Mouse (Mus musculus) embryo, embryonic 9.5 days (tissue): Measurements from ENCODE around the gene Cux1.

Experiments
- DNase-seq: peaks from one replicate; pipeline ENCODE4 v3.0.0-alpha.2; 2017; ENCODE audit errors: extremely low spot score

The Cux1 gene

DNA sequence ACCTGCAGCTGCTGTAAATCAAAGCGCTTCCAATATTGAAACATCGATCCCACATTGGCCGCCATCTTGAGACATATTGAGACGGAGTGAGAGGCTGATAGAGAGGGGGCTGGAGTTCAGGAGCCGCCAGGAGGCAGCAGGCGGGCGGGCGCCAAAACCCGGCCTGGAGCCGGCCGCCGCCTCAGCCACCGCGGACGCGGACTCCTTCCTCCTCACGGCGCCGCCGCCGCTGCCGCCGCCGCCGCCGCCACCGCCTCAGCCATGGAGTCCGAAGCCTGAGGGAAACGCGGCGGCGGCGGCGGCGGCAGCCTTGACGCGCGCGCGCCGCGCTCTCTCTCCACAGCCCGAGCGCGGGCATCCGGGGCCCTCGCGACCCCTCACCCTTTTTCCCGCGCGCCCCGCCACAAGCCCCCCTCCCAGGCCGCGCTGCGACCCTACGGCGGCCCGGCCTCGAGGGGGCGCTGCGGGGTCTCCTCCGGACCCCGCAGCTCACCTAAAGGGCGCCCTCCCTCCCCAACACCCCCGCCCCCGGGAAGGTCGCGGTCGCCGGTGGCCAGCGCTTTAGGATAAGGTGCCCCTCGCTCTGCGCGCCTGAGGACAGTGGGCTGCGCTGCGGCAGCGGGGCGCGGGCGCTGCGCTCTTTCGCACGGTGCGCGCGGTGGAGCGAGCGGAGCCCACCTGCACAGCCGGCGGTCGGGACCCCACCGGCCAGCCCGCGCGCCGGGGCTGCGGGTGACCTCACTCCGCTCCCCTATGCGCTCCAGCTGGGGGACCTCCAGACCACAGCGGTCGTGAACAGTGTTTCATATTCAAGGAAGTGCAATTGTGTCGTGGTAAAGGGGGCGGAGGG lies at the start of gene Cux1:
Gene Cux1 (minus strand): TSS at position 315 of the 850 bp plus-strand sequence.
- peak; percentile 88 for DNase-seq

DNA sequence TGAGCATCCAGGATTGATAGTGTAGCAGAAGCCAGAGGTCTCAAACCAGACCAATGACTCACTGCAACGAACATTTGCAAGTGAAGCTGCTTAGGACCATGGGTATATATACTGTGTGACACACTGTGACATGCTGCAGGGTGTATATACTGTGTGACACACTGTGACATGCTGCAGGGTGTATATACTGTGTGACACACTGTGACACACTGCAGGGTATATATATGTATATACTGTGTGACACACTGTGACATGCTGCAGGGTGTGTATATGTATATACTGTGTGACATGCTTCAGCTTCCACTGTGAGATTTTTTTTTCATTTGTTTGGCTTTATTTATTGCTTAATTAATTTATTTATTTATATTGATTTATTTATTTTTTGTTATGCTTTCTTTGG lies 45.1 kb upstream of the Cux1 start:
- DNase-seq = no peak

DNA sequence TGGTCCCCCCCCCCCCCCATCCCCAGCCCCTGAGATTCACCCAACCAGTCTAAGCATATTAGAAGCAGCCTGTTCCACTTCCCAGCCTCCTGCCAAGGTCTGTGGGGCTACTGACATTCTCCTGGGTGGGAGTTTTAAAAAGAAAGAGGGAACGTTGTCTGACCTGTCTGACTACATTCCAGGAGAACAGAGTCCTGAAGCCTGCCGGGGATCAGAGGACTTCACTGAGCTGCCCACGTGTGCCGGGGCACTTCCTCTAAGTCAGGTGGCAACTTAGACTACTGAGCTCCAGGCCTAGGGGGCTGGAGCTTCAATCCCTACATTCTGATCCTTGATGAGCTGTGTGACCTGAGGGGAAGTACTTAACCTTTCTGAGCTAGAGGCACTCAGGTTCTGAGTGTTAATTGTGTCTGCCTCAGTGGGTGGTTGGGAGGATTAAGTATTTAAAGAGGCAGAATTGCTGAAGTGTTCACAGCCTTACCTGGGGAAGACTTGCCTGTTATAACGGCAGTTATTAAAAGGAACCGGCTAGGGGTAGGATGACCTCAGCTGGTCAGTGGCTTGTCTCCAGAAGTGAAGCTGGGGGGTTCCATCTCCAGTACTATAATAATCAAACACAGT lies 41.6 kb upstream of the Cux1 start:
- no peak for DNase-seq

DNA sequence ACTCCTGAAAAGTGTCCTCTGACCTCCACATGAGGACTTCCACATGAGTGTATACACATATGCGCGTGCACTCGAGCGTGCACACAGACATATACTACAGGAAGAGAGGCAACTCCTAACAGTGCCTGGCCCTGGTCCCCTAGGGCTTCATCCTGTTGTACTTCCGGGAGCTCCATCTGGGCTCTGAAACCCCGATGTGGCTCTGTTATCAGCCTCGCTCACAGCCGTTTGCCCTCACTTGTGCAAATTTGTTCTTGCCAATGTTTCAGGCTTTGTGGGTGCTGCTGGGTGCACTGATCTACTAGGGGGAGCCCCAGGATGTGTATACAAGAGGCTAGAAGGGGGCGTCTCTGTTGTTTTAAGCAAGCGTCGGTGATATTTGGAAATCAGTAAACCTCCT lies 37.9 kb upstream of the Cux1 start:
- no peak for DNase-seq

DNA sequence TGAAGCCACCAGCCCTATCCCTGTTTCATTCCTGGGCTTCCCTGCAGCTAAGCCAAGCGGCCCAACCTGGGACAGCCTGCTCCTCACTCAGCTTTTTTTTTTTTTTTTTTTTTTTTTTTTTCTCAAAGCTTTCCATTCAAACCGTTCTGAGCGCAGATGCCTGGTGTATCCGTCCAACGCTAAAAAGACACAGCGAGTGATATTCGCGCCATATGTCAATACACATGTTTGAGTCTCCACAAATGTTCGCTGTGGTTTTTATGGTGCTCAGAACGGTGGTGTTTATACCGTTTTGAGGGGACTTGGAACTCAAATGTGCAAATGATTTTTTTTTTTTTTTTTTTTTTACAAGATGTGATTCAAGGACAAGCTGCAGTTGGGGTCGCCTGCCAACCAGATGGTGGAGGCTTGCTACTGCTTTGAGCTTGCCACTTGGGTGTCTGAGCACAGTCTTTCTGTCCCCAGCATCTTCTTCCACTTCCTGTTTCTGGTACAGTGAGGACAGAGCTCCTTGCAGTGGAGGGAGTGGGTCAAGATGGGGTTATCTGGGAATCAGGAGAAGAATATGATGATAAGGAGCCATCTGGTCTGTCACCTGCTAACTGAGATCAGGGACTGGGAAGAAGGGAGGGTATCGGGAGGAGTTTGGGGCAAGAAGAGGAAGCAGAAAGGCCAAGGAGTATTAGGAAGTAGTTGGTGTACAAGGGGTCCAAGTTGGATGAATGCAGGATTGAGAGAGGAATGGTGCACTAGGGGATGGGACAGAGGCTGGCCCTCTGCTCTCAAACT lies 36.1 kb upstream of the Cux1 start:
- DNase-seq = no peak

DNA sequence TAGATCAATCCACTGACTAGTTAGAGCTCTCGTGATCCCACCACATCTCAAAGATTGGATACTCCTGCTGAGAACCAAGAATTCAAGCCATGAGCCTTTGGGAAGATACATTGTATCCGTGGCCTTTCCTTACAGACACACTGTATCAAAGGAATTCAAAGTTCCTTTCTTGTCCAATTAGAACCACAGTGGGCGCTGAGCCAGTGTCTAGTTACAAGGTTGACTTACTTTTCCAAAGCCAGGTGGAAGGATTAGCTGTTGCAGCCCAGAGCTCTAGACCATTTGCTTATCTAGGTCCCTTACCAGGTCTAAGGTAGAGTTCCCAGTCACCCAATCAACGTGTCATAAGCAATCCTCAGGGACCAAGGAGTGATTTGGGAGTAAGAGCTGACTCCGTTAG lies 33.2 kb upstream of the Cux1 start:
- DNase-seq = no peak

DNA sequence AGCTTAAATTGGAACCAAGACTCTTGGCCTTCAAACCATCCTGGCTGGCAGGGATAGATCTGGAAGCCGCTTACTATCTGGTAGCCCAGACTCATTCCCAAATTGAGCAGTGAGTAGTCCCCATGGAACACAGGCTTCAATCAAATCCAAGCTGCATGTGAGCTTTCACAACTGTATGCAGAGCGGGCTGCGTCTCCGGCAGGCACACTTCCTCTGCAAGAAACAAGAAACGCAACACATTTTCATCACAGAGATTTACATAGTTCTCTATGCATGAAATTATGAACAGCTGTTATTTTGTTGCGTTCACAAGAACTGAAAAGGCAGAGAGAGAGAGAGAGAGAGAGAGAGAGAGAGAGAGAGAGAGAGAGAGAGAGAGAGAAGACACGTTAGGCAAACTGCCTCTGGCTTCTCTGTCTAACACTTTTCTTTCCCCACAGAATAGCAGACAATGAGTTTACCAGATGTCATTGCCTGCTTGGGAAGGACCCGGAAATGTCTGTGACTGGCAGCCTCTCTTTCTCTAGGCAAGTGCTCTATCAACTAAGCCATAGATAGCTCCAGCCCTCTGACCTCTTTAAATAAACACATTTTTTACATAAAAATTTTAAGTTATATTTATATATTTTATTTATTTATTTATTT lies 27.7 kb upstream of the Cux1 start:
- no peak for DNase-seq

DNA sequence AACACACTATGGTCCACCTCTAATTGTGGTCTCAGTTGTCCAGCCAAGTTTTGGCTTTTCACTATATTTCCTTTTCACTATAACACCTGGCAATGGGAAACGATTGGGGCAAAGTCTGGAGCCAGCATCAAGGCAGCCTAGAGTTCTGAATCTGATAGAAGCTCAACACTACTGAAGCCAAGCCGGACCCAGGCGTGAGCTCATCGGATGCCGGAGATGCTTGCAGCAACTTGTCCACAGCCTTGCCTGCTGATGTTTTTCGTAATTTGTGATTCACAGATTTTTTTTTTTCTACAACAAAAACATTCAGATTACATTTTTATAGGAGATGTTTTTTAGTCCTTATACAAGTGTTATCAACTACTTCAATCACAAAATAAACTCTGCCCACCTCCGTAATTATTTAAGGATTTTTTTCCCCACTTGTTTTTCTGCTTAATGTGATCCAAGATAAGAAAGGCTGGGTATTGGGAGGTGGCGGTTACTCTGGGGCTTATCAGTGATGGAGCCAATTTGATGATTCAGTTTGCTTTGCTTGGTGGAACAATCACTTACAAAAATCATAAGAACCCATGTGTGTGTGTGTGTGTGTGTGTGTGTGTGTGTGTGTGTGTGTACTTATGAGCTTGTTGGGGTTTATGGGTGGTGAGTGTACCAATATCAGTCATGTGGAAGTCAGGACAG lies 24.7 kb upstream of the Cux1 start:
- DNase-seq = no peak

DNA sequence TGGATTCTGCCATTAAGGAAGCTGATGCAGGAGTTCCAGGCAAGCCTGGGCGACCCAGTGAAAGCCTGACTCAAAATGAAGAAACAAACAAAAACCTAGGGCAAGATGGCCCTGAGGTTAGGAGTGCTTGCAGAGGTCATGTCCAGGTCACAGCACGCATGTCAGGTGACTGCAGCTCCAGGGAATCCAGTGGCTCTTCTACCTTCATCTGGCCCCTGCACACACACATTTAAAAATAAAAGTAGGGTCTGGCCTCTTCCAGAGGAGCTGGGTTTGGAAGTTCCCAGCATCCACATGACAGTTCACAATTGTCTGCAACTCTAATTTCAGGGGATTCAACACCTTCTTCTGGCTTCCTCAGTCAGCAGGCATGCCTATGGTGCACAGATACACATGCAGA lies 21.7 kb upstream of the Cux1 start:
- DNase-seq = no peak

DNA sequence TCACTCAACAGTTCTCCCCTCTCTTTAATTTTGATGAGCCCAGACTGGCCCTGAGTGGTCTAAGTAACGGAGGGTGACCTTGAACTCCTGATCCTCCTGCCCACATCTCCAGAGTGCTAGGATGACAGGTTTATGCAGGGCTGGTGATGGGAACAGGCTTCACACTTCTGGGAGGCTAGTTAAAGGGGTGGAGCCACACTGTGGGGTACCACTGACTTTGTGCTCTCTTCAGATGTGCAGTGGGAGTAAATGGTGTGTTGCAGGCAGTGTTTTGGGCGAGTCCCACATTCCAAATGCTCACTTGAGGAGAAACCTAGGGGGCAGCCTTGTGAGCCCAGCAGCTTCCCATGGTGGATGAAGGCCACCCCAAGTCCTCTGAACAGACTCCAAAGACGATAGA lies 21.2 kb upstream of the Cux1 start:
- no peak for DNase-seq

DNA sequence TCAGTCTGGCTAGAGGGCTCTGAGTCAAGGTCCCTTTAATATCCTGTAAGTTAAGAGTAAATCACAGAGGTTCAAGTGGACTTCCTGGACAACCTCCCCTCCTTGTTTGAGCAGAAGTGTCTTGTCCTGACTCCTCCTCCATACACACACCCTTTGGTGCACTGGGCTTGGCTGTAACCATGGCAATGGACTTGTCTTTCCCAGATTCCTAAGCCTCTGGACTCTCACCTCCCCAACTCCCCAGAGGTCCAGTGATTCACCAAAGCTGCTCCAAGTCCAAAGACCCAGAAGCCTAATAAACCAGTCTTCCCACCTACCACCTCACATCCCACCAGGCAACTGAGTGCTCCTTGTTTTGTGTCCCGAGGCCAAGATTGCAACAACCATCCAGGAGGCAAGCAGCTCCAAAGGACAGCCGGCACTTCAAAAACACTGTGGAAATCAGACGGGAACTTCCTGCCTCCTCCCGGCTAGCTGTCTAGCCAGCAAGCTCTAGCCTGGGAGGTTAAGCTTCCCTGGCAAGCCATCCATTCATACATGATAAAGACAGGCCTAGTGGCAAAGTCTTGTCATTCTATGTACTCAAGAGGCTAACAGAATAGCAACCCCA lies 17.5 kb upstream of the Cux1 start:
- no peak for DNase-seq

DNA sequence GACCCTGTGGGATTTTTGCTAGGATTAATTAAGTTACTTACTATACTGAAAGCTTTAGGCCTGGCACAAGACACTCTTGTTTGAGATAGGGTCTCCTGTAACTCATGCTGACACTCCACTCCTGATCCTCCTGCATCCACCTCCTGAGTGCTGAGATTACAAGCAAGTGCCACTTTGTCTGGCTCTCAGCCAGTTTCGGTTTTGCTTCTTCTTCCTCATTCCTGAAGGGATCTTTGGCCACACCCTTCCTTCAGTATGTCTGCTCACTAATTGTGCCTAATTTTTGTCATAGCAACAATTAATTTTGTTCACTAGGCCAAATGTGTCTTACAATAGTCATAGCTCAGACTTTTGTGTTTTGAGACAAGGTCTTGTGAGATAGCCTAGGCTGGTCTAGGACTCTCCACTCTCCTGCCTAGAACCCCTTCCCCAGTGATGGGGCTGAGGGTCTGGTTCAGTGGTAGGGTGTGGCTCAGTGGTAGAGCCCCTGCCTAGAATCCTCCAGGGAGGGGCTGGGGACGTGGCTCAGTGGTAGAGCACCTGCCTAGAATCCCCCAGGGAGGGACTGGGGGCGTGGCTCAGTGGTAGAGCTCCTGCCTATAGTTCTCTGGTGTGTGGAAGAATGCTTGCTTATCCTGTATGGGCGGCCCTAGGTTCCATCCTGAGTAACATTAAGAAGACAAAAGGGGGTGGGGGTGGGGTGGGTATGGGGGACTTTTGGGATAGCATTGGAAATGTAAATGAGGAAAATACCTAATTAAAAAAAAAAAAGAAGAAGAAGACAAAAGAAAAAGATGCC lies 16.6 kb upstream of the Cux1 start:
- DNase-seq = no peak

DNA sequence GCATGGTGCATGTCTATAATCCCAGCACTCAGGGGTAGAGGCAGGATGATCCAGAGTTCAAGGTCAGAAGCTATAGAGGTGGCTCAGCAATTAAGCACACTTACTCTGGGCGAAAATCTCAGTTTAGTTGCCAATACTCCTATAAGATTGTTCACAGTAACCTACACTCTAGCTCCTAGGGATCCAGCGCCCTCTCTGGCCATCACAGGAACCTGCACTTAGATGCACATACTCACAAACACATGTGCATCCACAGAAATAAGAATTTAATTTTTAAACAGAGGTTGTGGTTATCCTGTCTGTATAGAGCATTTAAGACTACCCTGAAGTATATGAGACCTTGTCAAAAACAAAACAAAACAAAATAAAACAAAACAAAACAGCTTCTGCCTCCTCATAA lies 16.0 kb upstream of the Cux1 start:
- no peak for DNase-seq

DNA sequence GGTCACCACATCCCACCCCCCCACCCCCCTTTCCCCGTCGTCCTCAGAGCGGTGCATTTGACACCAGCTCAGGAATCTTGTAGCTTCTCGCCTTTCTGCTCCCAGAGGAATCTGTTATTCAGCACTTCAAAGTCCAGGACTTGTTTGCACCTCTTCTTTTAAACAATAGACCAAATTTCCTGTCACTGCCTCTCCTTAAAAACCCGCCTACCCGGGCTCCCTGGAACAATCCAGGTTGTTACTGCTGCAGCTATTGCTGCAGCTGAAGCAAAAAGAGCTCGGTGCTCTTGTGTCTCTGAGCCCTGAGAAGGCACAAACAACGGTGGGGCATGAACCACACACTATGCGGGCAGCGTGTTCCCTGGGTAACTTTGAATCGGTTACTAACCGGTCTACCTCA lies 14.9 kb upstream of the Cux1 start:
- no peak for DNase-seq

DNA sequence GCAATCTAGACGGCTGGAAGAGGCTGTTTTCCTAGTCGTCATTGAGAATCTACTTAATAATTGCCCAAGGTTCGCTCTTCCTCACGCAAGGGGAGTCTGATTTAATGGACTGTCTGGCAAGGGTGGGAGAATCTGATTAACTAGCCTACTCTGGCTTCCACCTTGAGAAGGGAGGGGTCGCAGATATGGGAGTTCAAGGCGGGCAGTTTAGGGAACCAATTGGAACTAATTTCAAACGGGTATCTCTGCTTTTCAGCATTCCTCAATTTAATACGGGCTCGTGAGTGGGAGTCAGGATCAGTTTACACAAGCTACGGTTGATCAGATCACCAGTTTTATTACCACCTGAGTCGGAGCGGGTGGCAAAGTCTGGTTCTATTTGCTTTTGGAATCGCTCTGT lies 14.3 kb upstream of the Cux1 start:
- DNase-seq = no peak

DNA sequence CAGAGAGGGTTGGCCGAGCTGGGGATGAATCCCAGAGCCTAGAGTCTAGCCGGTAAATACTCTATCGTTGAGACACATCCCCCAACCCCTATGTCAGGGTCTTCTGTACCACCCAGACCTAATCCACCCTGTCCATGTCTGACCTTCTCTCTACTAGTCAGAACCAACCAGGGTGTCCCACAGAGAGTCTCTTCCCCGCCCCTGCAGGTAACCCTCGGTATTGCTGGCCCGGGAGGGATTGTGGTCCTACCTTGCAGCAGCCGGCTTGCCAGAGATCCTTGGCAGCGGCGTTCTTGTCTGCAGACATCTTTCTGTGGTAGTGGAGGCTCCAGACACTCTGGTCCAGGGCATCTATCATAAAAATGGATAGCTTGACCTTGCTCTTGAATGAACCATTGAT lies 13.9 kb upstream of the Cux1 start:
- DNase-seq = peak; percentile 78

DNA sequence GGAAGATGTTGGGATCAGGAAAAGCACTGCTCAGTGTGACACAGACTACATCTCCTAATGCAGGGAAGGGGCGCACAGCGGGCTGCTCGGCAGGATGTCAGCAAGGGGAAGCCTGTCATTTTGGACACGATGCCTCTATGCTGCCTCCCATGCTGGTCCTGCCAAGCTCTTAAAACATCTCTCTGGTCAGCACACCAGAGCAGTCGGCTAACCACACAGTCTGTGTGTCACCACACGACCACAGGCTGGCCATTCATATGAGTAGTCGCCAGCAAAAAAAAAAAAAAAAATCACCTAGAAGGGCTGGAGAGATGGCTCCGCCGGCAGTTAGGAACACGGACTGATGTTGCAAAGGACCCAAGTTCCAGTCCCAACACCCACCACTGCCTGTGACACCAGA lies 10.9 kb upstream of the Cux1 start:
- no peak for DNase-seq

DNA sequence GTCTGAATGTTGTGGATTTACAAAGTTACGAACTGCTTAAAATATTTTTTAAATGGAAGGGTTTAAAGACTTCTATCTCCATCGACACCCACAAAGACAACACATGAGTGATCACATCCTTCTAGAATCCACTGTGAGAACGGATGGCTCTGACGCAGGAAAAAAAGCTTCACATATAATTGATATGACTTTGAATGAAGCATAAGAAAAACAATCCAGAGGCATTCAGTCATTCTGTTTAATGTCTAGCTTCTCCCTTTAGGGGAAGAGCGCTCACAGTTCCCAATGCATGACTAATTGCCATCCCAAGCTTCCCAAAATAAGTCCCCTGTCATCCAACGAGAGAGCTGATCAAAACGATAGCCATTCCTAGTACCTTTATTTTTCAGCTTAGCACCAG lies 2.9 kb upstream of the Cux1 start:
- DNase-seq = no peak

DNA sequence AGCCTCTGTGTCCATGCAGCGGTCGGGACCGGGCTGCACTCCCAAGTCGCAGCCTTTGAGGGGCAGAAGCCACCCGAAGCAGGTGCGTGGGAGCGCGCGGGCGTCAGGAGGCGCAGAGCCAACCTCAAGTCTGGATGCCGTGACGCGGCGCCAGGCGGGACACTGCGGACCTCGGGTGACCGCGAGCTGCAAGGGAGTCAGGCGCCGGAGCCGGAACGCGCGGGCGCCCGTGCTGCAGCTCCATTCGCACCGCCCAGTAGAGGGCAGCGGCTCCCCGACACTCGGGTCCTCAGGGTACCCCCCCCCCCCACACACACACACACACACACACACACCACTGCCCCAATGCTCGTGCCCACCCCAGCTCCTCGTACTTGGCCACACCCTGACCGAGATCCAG lies 1.5 kb upstream of the Cux1 start:
- DNase-seq = peak; percentile 85

DNA sequence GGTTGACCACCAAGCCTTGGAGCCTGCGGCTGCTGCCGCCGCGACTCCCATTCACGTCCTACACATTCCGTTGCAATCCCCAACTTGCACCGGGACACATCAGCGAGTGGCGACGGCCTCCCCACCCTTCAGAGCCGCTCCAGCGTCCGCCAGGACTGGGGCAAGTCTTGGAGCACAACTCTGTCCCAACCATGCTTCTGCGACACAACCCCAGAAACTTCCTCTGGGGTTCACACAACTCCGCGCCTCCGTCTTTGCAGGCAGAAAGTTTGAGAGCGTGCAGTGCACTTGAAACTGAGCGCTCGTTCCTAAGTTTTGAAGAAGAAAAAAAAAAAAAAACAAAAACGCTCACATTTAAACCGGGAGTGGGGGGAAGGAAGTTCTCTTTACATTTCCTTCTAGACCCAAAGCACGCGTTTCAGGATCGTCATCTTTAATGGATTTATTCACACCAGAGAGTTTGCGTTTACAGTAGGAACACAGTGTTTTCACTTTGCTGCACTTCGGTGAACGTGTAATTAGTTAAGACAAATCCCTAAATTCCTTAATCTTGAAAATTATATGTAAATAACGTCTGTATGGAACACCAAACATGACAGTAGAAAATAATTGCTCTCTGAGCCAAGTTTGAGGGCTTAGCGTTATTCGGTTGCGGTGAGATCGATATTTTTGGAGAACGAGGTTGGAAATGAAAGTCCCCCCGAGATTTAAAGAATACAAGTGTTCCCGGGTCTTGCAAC lies 906 bp upstream of the Cux1 start:
- no peak for DNase-seq
